Mouse (Mus musculus) lung, adult 2 months (tissue): ENCODE measurements around the gene Pcgf1.

Experiments
- CTCF ChIP-seq: fragments of 200-500 bp; IDR thresholded peaks from 2 replicates; pipeline ENCODE4 v1.5.1; 2011; ENCODE audit warnings: mild to moderate bottlenecking, low read length, control low read depth; ENCODE audit not compliant: insufficient read depth
- POLR2A ChIP-seq: fragments of 200-500 bp; IDR thresholded peaks from 2 replicates; pipeline ENCODE4 v1.6.1; 2011; ENCODE audit warnings: low read depth, mild to moderate bottlenecking, control low read depth, low read length, borderline replicate concordance; ENCODE audit errors: extremely low read depth

GRCm38 (mm10) chr6:83049367-83049766 lies 28.3 kb upstream of the Pcgf1 start:
- TF ChIP-seq CTCF (no peak), POLR2A (no peak)
